Mouse (Mus musculus) ovary, postnatal 36 days (tissue): ENCODE measurements around the gene Trappc6a.

Source experiments
- DNase-seq: peaks from one replicate; pipeline ENCODE4 v3.0.0; 2022; ENCODE audit warnings: low spot score, mixed read lengths

The Trappc6a gene

GRCm38 (mm10) chr7:19508150-19508923 lies at the start of gene Trappc6a, which contains the start of gene Bloc1s3:
Gene Trappc6a, plus strand, starts transcription at chr7:19508395.
Gene Bloc1s3, minus strand, starts transcription at chr7:19508367.
- peak; percentile 90 for DNase-seq

- peak; percentile 80 for DNase-seq
Observed at GRCm38 (mm10) chr7:19458591-19459111, 49.5 kb upstream of the Trappc6a start, which contains the start of gene Mark4. Gene Mark4, minus strand, starts transcription at chr7:19458821.

GRCm38 (mm10) chr7:19459144-19459870 lies 48.9 kb upstream of the Trappc6a start:
- DNase-seq = no peak

- DNase-seq = no peak
Observed at GRCm38 (mm10) chr7:19460500-19460899, 47.7 kb upstream of the Trappc6a start.

GRCm38 (mm10) chr7:19461488-19461887 lies 46.7 kb upstream of the Trappc6a start:
- peak; percentile 71 for DNase-seq

- no peak for DNase-seq
Observed at GRCm38 (mm10) chr7:19462443-19462842, 45.8 kb upstream of the Trappc6a start.

GRCm38 (mm10) chr7:19462884-19463381 lies 45.3 kb upstream of the Trappc6a start, which contains the start of gene Exoc3l2:
Gene Exoc3l2, plus strand, starts transcription at chr7:19463331.
- no peak for DNase-seq

GRCm38 (mm10) chr7:19464367-19465307 lies 43.6 kb upstream of the Trappc6a start:
- DNase-seq = no peak

- DNase-seq = no peak
Observed at GRCm38 (mm10) chr7:19466602-19467145, 41.5 kb upstream of the Trappc6a start.

- no peak for DNase-seq
Observed at GRCm38 (mm10) chr7:19467638-19468037, 40.6 kb upstream of the Trappc6a start.

GRCm38 (mm10) chr7:19468279-19468678 lies 39.9 kb upstream of the Trappc6a start:
- DNase-seq = no peak

- DNase-seq = no peak
Observed at GRCm38 (mm10) chr7:19469404-19469803, 38.8 kb upstream of the Trappc6a start.

- no peak for DNase-seq
Observed at GRCm38 (mm10) chr7:19470308-19470707, 37.9 kb upstream of the Trappc6a start.

GRCm38 (mm10) chr7:19472403-19472802 lies 35.8 kb upstream of the Trappc6a start:
- DNase-seq = no peak

GRCm38 (mm10) chr7:19473875-19474443 lies 34.2 kb upstream of the Trappc6a start:
- DNase-seq = peak; percentile 84

GRCm38 (mm10) chr7:19477084-19477483 lies 31.1 kb upstream of the Trappc6a start:
- no peak for DNase-seq

- no peak for DNase-seq
Observed at GRCm38 (mm10) chr7:19477624-19478384, 30.4 kb upstream of the Trappc6a start.

- DNase-seq = no peak
Observed at GRCm38 (mm10) chr7:19483281-19483680, 24.9 kb upstream of the Trappc6a start.

GRCm38 (mm10) chr7:19485488-19485887 lies 22.7 kb upstream of the Trappc6a start:
- no peak for DNase-seq

GRCm38 (mm10) chr7:19486549-19486948 lies 21.6 kb upstream of the Trappc6a start:
- no peak for DNase-seq
